Mouse (Mus musculus): ENCODE results near the gene Mid1ip1. TPM values are rescaled to one million over a fixed set of nuclear protein-coding genes. Genes with fewer than 3 reads are reported as not detected.

Mid1ip1 gene
- total RNA-seq, 2 experiments from 2014 or later: 131 to 139 TPM

Other genes with a start within 250 kb of the Mid1ip1 start
- 100 to 1,000 TPM; 110 to 133 TPM for gene Tspan7, start 229.9 kb upstream of the Mid1ip1 start, total RNA-seq (2021)